Mouse (Mus musculus) stomach, postnatal 0 days (tissue): Measurements from ENCODE around the gene Pitpnm2. TPM values are rescaled to one million over a fixed set of nuclear protein-coding genes. Genes with fewer than 3 reads are reported as not detected.

Experiments used
- ATAC-seq: fragments of 200-750 bp; cut with Nextera tagmentation; 2 replicates; pipeline ENCODE4 v1.8.0; 2017; ENCODE audit not compliant: low FRiP score, low TSS enrichment
- DNase-seq: peaks from one replicate; pipeline ENCODE4 v3.0.0-alpha.2; 2016; ENCODE audit warnings: low spot score
- H3K27ac ChIP-seq: fragments of 300-500 bp; sonication (generic); replicated peaks from 2 replicates; pipeline ENCODE4 v1.5.1; 2014; ENCODE audit warnings: mild to moderate bottlenecking, control low read depth
- H3K27me3 ChIP-seq: fragments of 300-500 bp; sonication (generic); 2 replicates; pipeline ENCODE4 v1.6.1; 2014; ENCODE audit warnings: low read length; ENCODE audit not compliant: control insufficient read depth, insufficient read depth
- H3K36me3 ChIP-seq: fragments of 300-500 bp; sonication (generic); 2 replicates; pipeline ENCODE4 v1.6.1; 2014; ENCODE audit warnings: low read length, mixed read lengths; ENCODE audit not compliant: control insufficient read depth, insufficient read depth
- H3K4me1 ChIP-seq: fragments of 300-500 bp; sonication (generic); replicated peaks from 2 replicates; pipeline ENCODE4 v1.6.1; 2014; ENCODE audit warnings: antibody characterized with exemption; ENCODE audit not compliant: control insufficient read depth, insufficient read depth
- H3K4me2 ChIP-seq: fragments of 300-500 bp; sonication (generic); replicated peaks from 2 replicates; pipeline ENCODE4 v1.6.1; 2014; ENCODE audit warnings: low read depth, mild to moderate bottlenecking, control low read depth, moderate library complexity
- H3K4me3 ChIP-seq: fragments of 300-500 bp; sonication (generic); 2 replicates; pipeline ENCODE4 v1.5.1; 2014; ENCODE audit warnings: low read depth, low read length, control low read depth
- H3K9ac ChIP-seq: fragments of 300-500 bp; sonication (generic); 2 replicates; pipeline ENCODE4 v1.6.1; 2014; ENCODE audit warnings: mild to moderate bottlenecking, low read length, control low read depth, mixed read lengths
- H3K9me3 ChIP-seq: fragments of 300-500 bp; sonication (generic); 2 replicates; pipeline ENCODE4 v1.6.1; 2016; ENCODE audit warnings: low read length; ENCODE audit not compliant: control insufficient read depth
- CTCF ChIP-seq: IDR thresholded peaks from 2 replicates; pipeline ENCODE4 v1.5.1; 2016; ENCODE audit warnings: antibody characterized with exemption, low read depth, mild to moderate bottlenecking, moderate library complexity
- EP300 ChIP-seq: optimal IDR thresholded peaks from 2 replicates; pipeline ENCODE3; 2016; ENCODE audit warnings: antibody characterized with exemption
- WGBS: fragments of 180-500 bp; shearing (Covaris S2); extraction: QIAGEN DNeasy Blood & Tissue Kit; methylation state at CpG from one replicate; pipeline ENCODE4 v1.1.7; 2014; 5-methylcytosine and 5-hydroxymethylcytosine counted together
- polyA plus RNA-seq: library from polyadenylated mRNA; unstranded; fragments of >200 nt; fragmentation: Nextera tagmentation; extraction: Ambion mirVana; gene quantifications from 2 replicates; pipeline ENCODE4 v1.2.1, GENCODE M21; 2015

Gene Pitpnm2
- polyA plus RNA-seq, 1 experiment from 2014 or later: 1.8 TPM

DNA sequence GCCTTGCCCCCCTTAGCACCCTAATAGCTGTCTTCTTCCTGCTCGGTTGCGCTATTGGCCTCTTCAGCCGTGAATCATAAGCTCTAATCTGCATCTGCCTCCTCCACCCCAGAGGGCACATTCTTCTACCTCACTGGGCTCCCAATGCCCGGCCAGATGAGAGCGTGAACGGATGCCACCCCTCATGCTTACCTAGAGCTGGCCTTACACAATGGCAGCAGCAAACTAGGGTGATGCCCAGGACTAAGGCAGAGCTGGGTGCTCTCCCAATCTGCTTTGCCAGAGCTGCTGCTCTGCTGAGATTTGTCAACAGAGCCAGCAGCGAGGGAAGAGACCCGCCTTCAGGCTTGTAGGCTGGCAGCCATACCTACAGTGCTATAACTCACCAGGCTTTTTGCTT is 41.5 kb downstream of the Pitpnm2 start:
- WGBS: 62% methylated on average over 8 of the region's 8 CpGs
- Histone ChIP-seq H3K9ac (no peak overlapping the region), H3K36me3 (no peaks in the 10 kb centered on the region), H3K27me3 (no peaks in the 10 kb centered on the region), H3K4me2 (no peak overlapping the region), H3K9me3 (no peaks in the 10 kb centered on the region), H3K4me1 (peaks cover 13% of the 10 kb centered on the region), H3K4me3 (no peak overlapping the region), H3K27ac (no peak overlapping the region)
- TF ChIP-seq EP300 (no peak), CTCF (no peak)
- DNase-seq (no peak), ATAC-seq (peak; percentile 31; the same call in 1 of the 2 replicates)

DNA sequence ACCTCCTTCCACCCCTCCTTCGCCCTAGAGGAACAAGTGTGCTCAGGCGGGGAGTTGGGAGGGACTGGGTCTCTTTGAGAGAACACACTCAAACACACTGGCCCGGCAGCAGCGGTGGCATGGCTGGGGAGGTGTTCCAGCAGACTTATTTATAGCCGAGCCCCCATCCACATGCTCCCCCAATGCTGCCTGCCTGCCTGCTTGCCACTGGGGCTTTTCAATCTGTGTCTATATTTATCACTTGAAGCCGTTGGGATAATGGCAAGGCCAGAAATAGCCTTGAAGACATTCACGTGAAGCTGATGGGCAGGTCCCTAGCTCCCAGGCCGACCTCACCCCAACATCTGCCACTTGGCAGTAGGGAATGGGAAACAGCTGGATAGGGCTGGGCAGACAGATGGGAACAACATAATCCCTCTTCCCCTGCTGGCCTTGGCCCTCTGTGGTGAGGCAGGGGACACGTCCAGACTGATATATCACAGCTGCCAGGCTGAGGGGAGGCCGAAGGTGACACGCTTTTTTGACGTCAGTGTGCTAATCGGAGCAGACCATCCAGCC is 43.0 kb downstream of the Pitpnm2 start:
- Histone ChIP-seq H3K27ac (0 out of 2 replicates have a peak overlapping the region, but pooled peaks have one; percentile 56), H3K9me3 (no peaks in the 10 kb centered on the region), H3K36me3 (no peaks in the 10 kb centered on the region), H3K9ac (no peak overlapping the region), H3K27me3 (no peaks in the 10 kb centered on the region), H3K4me1 (peaks cover 14% of the 10 kb centered on the region), H3K4me3 (no peak overlapping the region), H3K4me2 (no peak overlapping the region)
- no peak; the same call in 1 of the 2 replicates for ATAC-seq
- no peak for TF ChIP-seq EP300
- no peak for TF ChIP-seq CTCF
- 37% methylated on average over 13 of the region's 13 CpGs for WGBS
- no peak for DNase-seq

DNA sequence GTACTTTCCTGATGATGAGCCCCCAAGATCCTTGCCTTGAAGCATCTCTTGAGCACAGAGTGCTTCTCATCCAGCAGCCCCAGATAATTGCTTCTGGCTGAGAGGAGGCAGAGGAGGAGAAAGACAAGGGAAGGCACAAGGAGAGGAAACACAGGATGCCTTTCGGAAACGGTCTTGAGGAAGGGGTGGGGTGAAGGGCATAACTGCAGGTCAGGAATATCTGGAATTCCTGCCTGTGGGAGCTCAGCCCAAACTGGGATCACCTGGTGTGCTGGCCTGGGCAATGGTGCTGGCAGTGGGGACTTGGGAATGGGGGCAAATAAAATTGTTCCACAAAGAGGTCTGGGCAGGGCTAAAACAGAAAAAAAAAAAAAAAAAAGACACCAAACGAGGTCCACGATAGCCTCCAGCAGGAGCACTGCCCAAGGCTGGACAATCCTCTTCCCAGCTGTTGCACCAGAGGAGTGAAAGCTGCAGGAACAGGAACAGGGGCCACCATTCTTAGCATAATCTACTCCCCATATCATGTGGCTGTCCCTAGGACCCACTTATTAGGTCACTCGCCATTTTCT is 43.7 kb downstream of the Pitpnm2 start:
- Histone ChIP-seq H3K4me2 (no peak overlapping the region), H3K4me3 (no peak overlapping the region), H3K4me1 (peaks cover 15% of the 10 kb centered on the region), H3K27ac (0 out of 2 replicates have a peak overlapping the region, but pooled peaks have one; percentile 56), H3K9me3 (no peaks in the 10 kb centered on the region), H3K27me3 (no peaks in the 10 kb centered on the region), H3K9ac (no peak overlapping the region), H3K36me3 (no peaks in the 10 kb centered on the region)
- ATAC-seq (no peak), DNase-seq (no peak)
- 49% methylated on average over 5 of the region's 5 CpGs for WGBS
- no peak for TF ChIP-seq EP300
- no peak for TF ChIP-seq CTCF

DNA sequence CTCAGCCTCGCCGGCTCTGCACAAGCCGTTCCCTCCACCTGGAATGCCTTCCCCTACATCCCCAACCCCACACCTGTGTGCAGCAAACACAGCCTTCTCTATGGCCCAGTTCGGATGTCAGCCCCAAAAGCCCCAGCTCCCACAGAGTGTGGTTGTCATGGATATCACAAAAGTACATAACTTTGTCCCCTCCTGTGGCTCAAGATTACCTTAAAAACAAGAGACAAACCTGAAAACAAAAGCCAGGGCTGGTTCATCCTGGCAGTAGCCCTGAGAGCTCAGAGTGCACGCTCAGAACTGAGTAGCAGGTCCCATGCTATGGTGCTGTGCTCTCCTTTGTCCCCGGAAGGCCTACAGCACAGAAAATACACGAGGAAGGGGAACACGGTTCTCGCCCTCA is 44.3 kb downstream of the Pitpnm2 start:
- 83% methylated on average over 9 of the region's 9 CpGs for WGBS
- TF ChIP-seq EP300: no peak
- no peak for TF ChIP-seq CTCF
- DNase-seq (no peak), ATAC-seq (no peak)
- Histone ChIP-seq H3K4me2 (no peak overlapping the region), H3K4me1 (peaks cover 21% of the 10 kb centered on the region), H3K27me3 (no peaks in the 10 kb centered on the region), H3K36me3 (no peaks in the 10 kb centered on the region), H3K4me3 (no peak overlapping the region), H3K9me3 (no peaks in the 10 kb centered on the region), H3K27ac (no peak overlapping the region), H3K9ac (no peak overlapping the region)

DNA sequence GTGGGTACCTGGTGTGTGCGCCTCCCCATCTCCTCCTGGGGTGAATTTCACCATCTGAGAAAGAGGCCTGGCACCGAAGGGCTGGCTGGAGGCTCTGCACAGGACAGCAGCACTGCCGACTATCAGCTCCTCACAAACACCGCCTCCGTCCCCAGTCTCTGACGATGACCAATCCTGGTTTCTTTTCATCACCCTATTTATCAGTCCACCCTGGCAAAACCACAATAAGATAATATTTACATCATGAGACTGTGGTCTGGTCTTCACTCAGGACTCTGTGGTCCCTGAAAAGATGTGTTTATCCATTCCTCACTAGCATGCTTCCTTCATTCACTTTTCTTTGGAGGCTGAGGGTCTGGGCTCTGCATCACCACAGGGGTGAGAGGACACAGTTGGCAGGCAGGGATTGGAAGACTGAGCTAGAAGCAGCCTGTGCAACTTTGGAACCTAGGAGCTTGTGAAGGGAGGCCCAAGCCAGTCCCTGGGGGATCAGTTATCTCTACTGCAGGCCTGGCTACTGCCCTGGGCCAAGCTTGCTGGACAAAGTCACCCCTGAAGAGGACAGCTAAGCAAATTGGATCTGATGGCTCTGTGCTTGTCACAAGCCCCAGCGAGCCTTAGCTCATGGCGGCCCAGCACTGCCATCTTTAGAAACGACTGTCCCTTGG is 45.3 kb downstream of the Pitpnm2 start:
- peaks cover 21% of the 10 kb centered on the region for H3K4me1 ChIP-seq
- H3K27ac ChIP-seq: no peak overlapping the region
- H3K36me3 ChIP-seq: no peaks in the 10 kb centered on the region

DNA sequence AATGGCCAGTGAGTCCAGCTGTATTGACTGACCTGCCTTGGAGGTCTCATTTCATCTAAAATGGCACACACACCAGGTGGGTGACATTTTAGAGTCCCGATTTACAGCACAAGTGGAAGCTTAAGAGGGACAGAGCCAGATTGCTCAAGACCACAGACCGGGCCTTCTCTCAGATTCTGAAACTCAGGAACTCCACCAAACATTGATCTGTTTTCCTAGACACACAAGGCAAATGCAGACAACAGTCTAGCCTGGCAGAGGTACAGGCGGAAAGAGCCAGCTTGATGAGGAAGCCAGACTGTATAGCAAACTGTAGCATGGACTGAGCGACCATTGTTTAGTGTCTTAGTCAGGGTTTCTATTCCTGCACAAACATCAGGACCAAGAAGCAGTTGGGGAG is 46.3 kb downstream of the Pitpnm2 start:
- Histone ChIP-seq H3K9ac (no peak overlapping the region), H3K9me3 (no peaks in the 10 kb centered on the region), H3K27ac (no peak overlapping the region), H3K4me2 (no peak overlapping the region), H3K36me3 (no peaks in the 10 kb centered on the region), H3K4me3 (no peak overlapping the region), H3K27me3 (no peaks in the 10 kb centered on the region), H3K4me1 (peaks cover 21% of the 10 kb centered on the region)
- ATAC-seq (no peak), DNase-seq (no peak)
- 85% methylated on average over 4 of the region's 4 CpGs for WGBS
- TF ChIP-seq CTCF (no peak), EP300 (no peak)

More for the DNA sequence above, 45.3 kb downstream of the Pitpnm2 start:
- ATAC-seq (no peak), DNase-seq (no peak)
- WGBS: 85% methylated on average over 9 of the region's 9 CpGs
- TF ChIP-seq EP300 (no peak), CTCF (no peak)
- H3K27me3 ChIP-seq: no peaks in the 10 kb centered on the region
- H3K4me2 ChIP-seq: no peak overlapping the region
- no peak overlapping the region for H3K9ac ChIP-seq
- no peak overlapping the region for H3K4me3 ChIP-seq
- no peaks in the 10 kb centered on the region for H3K9me3 ChIP-seq
